Mouse (Mus musculus): ENCODE measurements around the gene Jazf1. TPM values are rescaled to one million over a fixed set of nuclear protein-coding genes. Genes with fewer than 3 reads are reported as not detected.

The Jazf1 gene
- polyA plus RNA-seq, 1 experiment from 2014 or later = 11.5 TPM

- ATAC-seq (ENCODE audit: insufficient number of reproducible peaks, low FRiP score) = no peak
- H3K4me2 ChIP-seq = no peak overlapping the region
- H3K4me3 ChIP-seq = no peak overlapping the region
- no peaks in the 10 kb centered on the region; the same call in 1 of the 2 replicates for H3K4me1 ChIP-seq (replicated peaks)
- H3K27me3 ChIP-seq (replicated peaks) = no peaks in the 10 kb centered on the region
- H3K27ac ChIP-seq (ENCODE audit: poor library complexity, severe bottlenecking) = no peak overlapping the region
- no peaks in the 10 kb centered on the region for H3K36me3 ChIP-seq
- 79% methylated on average over 7 of the region's 7 CpGs for WGBS
- no peak overlapping the region for H3K9ac ChIP-seq
- no peaks in the 10 kb centered on the region for H3K9me3 ChIP-seq (replicated peaks)
Measured at GRCm38 (mm10) chr6:52823064-52823463, 245.4 kb downstream of the Jazf1 start.

GRCm38 (mm10) chr6:52822625-52823024, 245.8 kb downstream of the Jazf1 start:
- H3K27me3 ChIP-seq (replicated peaks) = no peaks in the 10 kb centered on the region
- no peaks in the 10 kb centered on the region for H3K36me3 ChIP-seq
- no peak overlapping the region for H3K27ac ChIP-seq (ENCODE audit: poor library complexity, severe bottlenecking)
- H3K9ac ChIP-seq = no peak overlapping the region
- no peak overlapping the region for H3K4me3 ChIP-seq
- ATAC-seq (ENCODE audit: insufficient number of reproducible peaks, low FRiP score) = no peak
- H3K9me3 ChIP-seq (replicated peaks) = no peaks in the 10 kb centered on the region
- no peaks in the 10 kb centered on the region; the same call in 1 of the 2 replicates for H3K4me1 ChIP-seq (replicated peaks)
- WGBS = 80% methylated on average over 2 of the region's 2 CpGs
- no peak overlapping the region for H3K4me2 ChIP-seq

- no peaks in the 10 kb centered on the region for H3K36me3 ChIP-seq
Measured at GRCm38 (mm10) chr6:52819353-52819752, 249.1 kb downstream of the Jazf1 start.

GRCm38 (mm10) chr6:52818041-52818440, 250.4 kb downstream of the Jazf1 start:
- H3K4me2 ChIP-seq = no peak overlapping the region
- no peak for ATAC-seq (ENCODE audit: insufficient number of reproducible peaks, low FRiP score)
- no peak overlapping the region for H3K27ac ChIP-seq (ENCODE audit: poor library complexity, severe bottlenecking)
- no peak overlapping the region for H3K9ac ChIP-seq
- no peaks in the 10 kb centered on the region for H3K36me3 ChIP-seq
- WGBS = 90% methylated on average over 4 of the region's 4 CpGs
- no peaks in the 10 kb centered on the region for H3K9me3 ChIP-seq (replicated peaks)
- no peak overlapping the region for H3K4me3 ChIP-seq
- no peaks in the 10 kb centered on the region for H3K27me3 ChIP-seq (replicated peaks)
- H3K4me1 ChIP-seq (replicated peaks) = peaks cover 12% of the 10 kb centered on the region

More at GRCm38 (mm10) chr6:52819353-52819752, 249.1 kb downstream of the Jazf1 start:
- no peak overlapping the region for H3K27ac ChIP-seq (ENCODE audit: poor library complexity, severe bottlenecking)
- peaks cover 8% of the 10 kb centered on the region for H3K4me1 ChIP-seq (replicated peaks)
- H3K4me2 ChIP-seq = no peak overlapping the region
- no peak for ATAC-seq (ENCODE audit: insufficient number of reproducible peaks, low FRiP score)
- no peaks in the 10 kb centered on the region for H3K27me3 ChIP-seq (replicated peaks)
- no peak overlapping the region for H3K4me3 ChIP-seq
- no peak overlapping the region for H3K9ac ChIP-seq
- 65% methylated on average over 8 of the region's 8 CpGs for WGBS
- no peaks in the 10 kb centered on the region for H3K9me3 ChIP-seq (replicated peaks)

- H3K4me2 ChIP-seq = no peak overlapping the region
- H3K27ac ChIP-seq (ENCODE audit: poor library complexity, severe bottlenecking) = no peak overlapping the region
- H3K4me3 ChIP-seq = no peak overlapping the region
- peaks cover 12% of the 10 kb centered on the region for H3K4me1 ChIP-seq (replicated peaks)
- WGBS = 77% methylated on average over 10 of the region's 10 CpGs
- ATAC-seq (ENCODE audit: insufficient number of reproducible peaks, low FRiP score) = no peak
- H3K9ac ChIP-seq = no peak overlapping the region
- H3K36me3 ChIP-seq = no peaks in the 10 kb centered on the region
- H3K27me3 ChIP-seq (replicated peaks) = no peaks in the 10 kb centered on the region
- H3K9me3 ChIP-seq (replicated peaks) = no peaks in the 10 kb centered on the region
Measured at GRCm38 (mm10) chr6:52817203-52817874, 251.1 kb downstream of the Jazf1 start.

- WGBS = 85% methylated on average over 3 of the region's 3 CpGs
- no peak overlapping the region for H3K4me2 ChIP-seq
- H3K4me3 ChIP-seq = no peak overlapping the region
- no peaks in the 10 kb centered on the region for H3K36me3 ChIP-seq
- peaks cover 14% of the 10 kb centered on the region; the same call in 1 of the 2 replicates for H3K4me1 ChIP-seq (replicated peaks)
- ATAC-seq (ENCODE audit: insufficient number of reproducible peaks, low FRiP score) = no peak
- no peaks in the 10 kb centered on the region for H3K9me3 ChIP-seq (replicated peaks)
- H3K27me3 ChIP-seq (replicated peaks) = no peaks in the 10 kb centered on the region
- no peak overlapping the region for H3K27ac ChIP-seq (ENCODE audit: poor library complexity, severe bottlenecking)
- H3K9ac ChIP-seq = no peak overlapping the region
Measured at GRCm38 (mm10) chr6:52805237-52805856, 263.1 kb downstream of the Jazf1 start.

- Histone ChIP-seq H3K4me2 (no peak overlapping the region), H3K27ac (ENCODE audit: poor library complexity, severe bottlenecking) (no peak overlapping the region), H3K4me3 (no peak overlapping the region), H3K36me3 (no peaks in the 10 kb centered on the region), H3K9ac (no peak overlapping the region), H3K27me3 (replicated peaks) (no peaks in the 10 kb centered on the region), H3K9me3 (replicated peaks) (no peaks in the 10 kb centered on the region), H3K4me1 (replicated peaks) (peaks cover 24% of the 10 kb centered on the region)
- WGBS = 66% methylated on average over 9 of the region's 9 CpGs
- ATAC-seq (ENCODE audit: insufficient number of reproducible peaks, low FRiP score) = no peak
Measured at GRCm38 (mm10) chr6:52802181-52802580, 266.2 kb downstream of the Jazf1 start.

GRCm38 (mm10) chr6:52797252-52797800, 271.1 kb downstream of the Jazf1 start:
- Histone ChIP-seq H3K4me1 (replicated peaks) (peaks cover 53% of the 10 kb centered on the region), H3K9me3 (replicated peaks) (no peaks in the 10 kb centered on the region), H3K27ac (ENCODE audit: poor library complexity, severe bottlenecking) (peak overlapping the region; percentile 13; the same call in 1 of the 2 replicates), H3K27me3 (replicated peaks) (no peaks in the 10 kb centered on the region), H3K36me3 (no peaks in the 10 kb centered on the region), H3K9ac (no peak overlapping the region), H3K4me3 (no peak overlapping the region), H3K4me2 (no peak overlapping the region)
- WGBS = 49% methylated on average over 6 of the region's 6 CpGs
- no peak for ATAC-seq (ENCODE audit: insufficient number of reproducible peaks, low FRiP score)

- no peaks in the 10 kb centered on the region for H3K27me3 ChIP-seq (replicated peaks)
- no peak for ATAC-seq (ENCODE audit: insufficient number of reproducible peaks, low FRiP score)
- peaks cover 49% of the 10 kb centered on the region for H3K4me1 ChIP-seq (replicated peaks)
- no peak overlapping the region for H3K4me2 ChIP-seq
- H3K9ac ChIP-seq = no peak overlapping the region
- WGBS = 38% methylated on average over 1 of the region's 1 CpGs
- H3K4me3 ChIP-seq = no peak overlapping the region
- peak overlapping the region; percentile 75 for H3K27ac ChIP-seq (ENCODE audit: poor library complexity, severe bottlenecking)
- H3K36me3 ChIP-seq = no peaks in the 10 kb centered on the region
- H3K9me3 ChIP-seq (replicated peaks) = no peaks in the 10 kb centered on the region
Measured at GRCm38 (mm10) chr6:52796691-52797090, 271.7 kb downstream of the Jazf1 start.

- H3K4me2 ChIP-seq = no peak overlapping the region
- H3K27me3 ChIP-seq (replicated peaks) = no peaks in the 10 kb centered on the region
- peak; percentile 23 for ATAC-seq (ENCODE audit: insufficient number of reproducible peaks, low FRiP score)
- peaks cover 43% of the 10 kb centered on the region for H3K4me1 ChIP-seq (replicated peaks)
- no peak overlapping the region for H3K9ac ChIP-seq
- H3K27ac ChIP-seq (ENCODE audit: poor library complexity, severe bottlenecking) = peak overlapping the region; percentile 75
- 56% methylated on average over 9 of the region's 9 CpGs for WGBS
- H3K9me3 ChIP-seq (replicated peaks) = no peaks in the 10 kb centered on the region
- H3K36me3 ChIP-seq = no peaks in the 10 kb centered on the region
- H3K4me3 ChIP-seq = no peak overlapping the region
Measured at GRCm38 (mm10) chr6:52796035-52796598, 272.3 kb downstream of the Jazf1 start.

Measured in heart, embryonic 12.5 days (tissue).